In genomic region chr19:46030196-46030983, GRCm38 (mm10) we compare ENCODE assay signal across 1 mouse cellular context.
TF ChIP-seq lines count a peak whose summit lies in the region.

No protein-coding gene starts in this region.

TF ChIP-seq in MEL, 35 proteins besides CTCF, POLR2A, EP300 and RAD21 (continued from another document):
- peak; percentile 56; the same call in 1 of the 2 replicates for TF ChIP-seq ZMIZ1 (IDR thresholded peaks at IDR 0.05; ENCODE audit: low read depth, low read length)
